Mouse (Mus musculus) heart, embryonic 12.5 days (tissue): ENCODE data around the gene 1700020N01Rik. TPM values are rescaled to one million over a fixed set of nuclear protein-coding genes. Genes with fewer than 3 reads are reported as not detected.

ENCODE experiments used
- ATAC-seq: fragments of 200-750 bp; cut with Nextera tagmentation; 2 replicates; pipeline ENCODE4 v1.8.0; 2017; ENCODE audit warnings: moderate TSS enrichment, moderate library complexity; ENCODE audit not compliant: insufficient number of reproducible peaks, low FRiP score
- H3K27ac ChIP-seq: fragments of 300-500 bp; sonication (generic); 2 replicates; pipeline ENCODE4 v1.5.1; 2016; ENCODE audit warnings: mild to moderate bottlenecking, moderate library complexity; ENCODE audit not compliant: poor library complexity, severe bottlenecking
- H3K27me3 ChIP-seq: fragments of 300-500 bp; sonication (generic); replicated peaks from 2 replicates; pipeline ENCODE4 v1.6.1; 2016; ENCODE audit warnings: mild to moderate bottlenecking, moderate library complexity
- H3K36me3 ChIP-seq: fragments of 300-500 bp; sonication (generic); 2 replicates; pipeline ENCODE4 v1.6.1; 2016; ENCODE audit warnings: mild to moderate bottlenecking, moderate library complexity
- H3K4me1 ChIP-seq: fragments of 300-500 bp; sonication (generic); replicated peaks from 2 replicates; pipeline ENCODE4 v1.6.1; 2016; ENCODE audit warnings: mild to moderate bottlenecking
- H3K4me2 ChIP-seq: fragments of 300-500 bp; sonication (generic); 2 replicates; pipeline ENCODE4 v1.6.1; 2016; ENCODE audit warnings: mild to moderate bottlenecking, moderate library complexity
- H3K4me3 ChIP-seq: fragments of 300-500 bp; sonication (generic); 2 replicates; pipeline ENCODE4 v1.5.1; 2016; ENCODE audit warnings: mild to moderate bottlenecking
- H3K9ac ChIP-seq: fragments of 300-500 bp; sonication (generic); 2 replicates; pipeline ENCODE4 v1.6.1; 2016; ENCODE audit warnings: mild to moderate bottlenecking, moderate library complexity
- H3K9me3 ChIP-seq: fragments of 300-500 bp; sonication (generic); replicated peaks from 2 replicates; pipeline ENCODE4 v1.6.1; 2016; ENCODE audit warnings: mild to moderate bottlenecking, moderate library complexity
- WGBS: fragments of 180-500 bp; shearing (Covaris S2); methylation state at CpG from one replicate; pipeline ENCODE4 v1.1.7; 2016; 5-methylcytosine and 5-hydroxymethylcytosine counted together
- polyA plus RNA-seq: library from polyadenylated mRNA; unstranded; fragments of >200 nt; fragmentation: Nextera tagmentation; extraction: Ambion mirVana; gene quantifications from 2 replicates; pipeline ENCODE4 v1.2.1, GENCODE M21; 2016

Gene 1700020N01Rik
- polyA plus RNA-seq, 1 experiment from 2014 or later = 0.54 TPM

DNA sequence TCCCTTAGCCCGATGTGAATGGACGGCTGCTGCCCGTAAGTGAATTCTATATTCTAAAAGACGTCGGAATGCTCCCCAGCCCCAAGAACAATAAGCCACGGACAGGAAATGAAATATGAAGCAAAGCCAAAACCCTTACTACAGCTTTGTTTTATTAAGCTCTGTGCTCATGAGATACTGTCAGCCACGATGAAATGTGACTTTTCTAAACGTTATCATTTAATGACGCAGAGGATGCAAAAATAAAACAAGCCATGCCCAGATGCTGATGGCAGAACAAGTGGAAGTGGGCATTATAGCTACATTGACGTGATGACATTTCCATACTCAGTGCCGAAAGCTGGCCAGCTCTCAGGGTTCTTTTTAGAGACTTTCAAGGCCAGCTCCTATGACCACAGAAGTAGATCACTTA is 76.8 kb downstream of the 1700020N01Rik start:
- ATAC-seq = no peak
- no peak overlapping the region for H3K4me2 ChIP-seq

GRCm38 (mm10) chr10:21670168-21670567 is 77.2 kb downstream of the 1700020N01Rik start:
- WGBS = 63% methylated on average over 5 of the region's 5 CpGs
- Histone ChIP-seq H3K4me1 (peaks cover 15% of the 10 kb centered on the region), H3K27ac (peak overlapping the region; percentile 54), H3K9me3 (no peaks in the 10 kb centered on the region), H3K4me3 (no peak overlapping the region), H3K27me3 (no peaks in the 10 kb centered on the region), H3K4me2 (no peak overlapping the region), H3K9ac (no peak overlapping the region), H3K36me3 (no peaks in the 10 kb centered on the region)
- no peak for ATAC-seq

More for the DNA sequence above, 76.8 kb downstream of the 1700020N01Rik start:
- Histone ChIP-seq H3K27me3 (no peaks in the 10 kb centered on the region), H3K4me3 (no peak overlapping the region), H3K27ac (no peak overlapping the region), H3K9ac (no peak overlapping the region), H3K4me1 (peaks cover 15% of the 10 kb centered on the region), H3K36me3 (no peaks in the 10 kb centered on the region), H3K9me3 (no peaks in the 10 kb centered on the region)
- WGBS = 46% methylated on average over 11 of the region's 11 CpGs

Other genes starting within 250 kb of the 1700020N01Rik start
- gene Aldh8a1, start 215.9 kb upstream of the 1700020N01Rik start, polyA plus RNA-seq = 0.38 TPM in 1 of 2 replicates, not detected in the other